Mouse (Mus musculus): Measurements from ENCODE around the gene Wdr78.

DNA sequence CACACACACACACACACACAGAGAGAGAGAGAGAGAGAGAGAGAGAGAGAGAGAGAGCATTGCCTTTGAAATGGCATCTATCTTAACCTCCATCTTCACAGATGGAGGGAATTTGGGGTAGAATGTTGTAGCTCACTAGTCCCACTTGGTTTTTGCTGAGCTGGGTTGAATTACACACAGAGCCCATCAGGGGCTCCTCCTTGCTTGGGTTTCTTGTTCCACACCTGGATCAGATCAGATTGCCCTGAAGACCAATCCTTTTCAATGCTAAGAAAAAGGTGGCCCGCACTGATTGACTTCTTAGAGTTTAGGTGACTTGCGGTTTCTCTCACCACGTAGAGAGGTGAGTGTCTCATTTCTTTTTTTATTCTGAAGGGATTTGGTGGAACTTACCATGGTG, 122.7 kb downstream of the Wdr78 start:
- TF ChIP-seq POLR2A (IDR thresholded peaks at IDR 0.05; ENCODE audit: low read depth, low read length) (no peak), CTCF (conservative IDR thresholded peaks at IDR 0.05; ENCODE audit: insufficient read depth, insufficient read length, low read depth, low read length) (no peak)

All from kidney, adult 2 months (tissue).